Mouse (Mus musculus) lung, postnatal 0 days (tissue): Measurements from ENCODE around the gene Supt20. TPM values are rescaled to one million over a fixed set of nuclear protein-coding genes. Genes with fewer than 3 reads are reported as not detected.

Experiments used
- ATAC-seq: fragments of 200-750 bp; cut with Nextera tagmentation; 2 replicates; pipeline ENCODE4 v1.8.0; 2017; ENCODE audit warnings: moderate library complexity
- DNase-seq: peaks from one replicate; pipeline ENCODE4 v3.0.0-alpha.2; 2016; ENCODE audit warnings: low spot score
- H3K27ac ChIP-seq: fragments of 300-500 bp; sonication (generic); 2 replicates; pipeline ENCODE4 v1.5.1; 2014; ENCODE audit warnings: antibody characterized with exemption, mild to moderate bottlenecking, low read length, mixed read lengths
- H3K27me3 ChIP-seq: fragments of 300-500 bp; sonication (generic); replicated peaks from 2 replicates; pipeline ENCODE4 v1.6.1; 2014; ENCODE audit warnings: low read length, mixed read lengths; ENCODE audit not compliant: insufficient read depth
- H3K36me3 ChIP-seq: fragments of 300-500 bp; sonication (generic); 2 replicates; pipeline ENCODE4 v1.6.1; 2014; ENCODE audit warnings: low read length, mixed read lengths; ENCODE audit not compliant: insufficient read depth
- H3K4me1 ChIP-seq: fragments of 300-500 bp; sonication (generic); 2 replicates; pipeline ENCODE4 v1.6.1; 2014; ENCODE audit warnings: antibody characterized with exemption, low read depth, low read length, mixed read lengths; ENCODE audit not compliant: insufficient read depth
- H3K4me2 ChIP-seq: fragments of 300-500 bp; sonication (generic); replicated peaks from 2 replicates; pipeline ENCODE4 v1.6.1; 2014; ENCODE audit warnings: low read depth, mild to moderate bottlenecking, low read length, moderate library complexity, mixed read lengths
- H3K4me3 ChIP-seq: fragments of 300-500 bp; sonication (generic); 2 replicates; pipeline ENCODE4 v1.5.1; 2014; ENCODE audit warnings: low read depth, low read length
- H3K9ac ChIP-seq: fragments of 300-500 bp; sonication (generic); replicated peaks from 2 replicates; pipeline ENCODE4 v1.6.1; 2014; ENCODE audit warnings: low read depth, mild to moderate bottlenecking
- H3K9me3 ChIP-seq: fragments of 300-500 bp; sonication (generic); 2 replicates; pipeline ENCODE4 v1.6.1; 2016; ENCODE audit warnings: low read length, mixed read lengths
- CTCF ChIP-seq: IDR thresholded peaks from 2 replicates; pipeline ENCODE4 v1.5.1; 2016; ENCODE audit warnings: antibody characterized with exemption, mild to moderate bottlenecking
- EP300 ChIP-seq: IDR thresholded peaks from 2 replicates; pipeline ENCODE4 v1.6.1; 2016; ENCODE audit warnings: antibody characterized with exemption, mild to moderate bottlenecking, control low read depth
- WGBS: fragments of 180-500 bp; shearing (Covaris S2); extraction: QIAGEN DNeasy Blood & Tissue Kit; methylation state at CpG from one replicate; pipeline ENCODE4 v1.1.7; 2014; 5-methylcytosine and 5-hydroxymethylcytosine counted together
- polyA plus RNA-seq: library from polyadenylated mRNA; unstranded; fragments of >200 nt; fragmentation: Nextera tagmentation; extraction: Ambion mirVana; gene quantifications from 2 replicates; pipeline ENCODE4 v1.2.1, GENCODE M21; 2015

The Supt20 gene
- polyA plus RNA-seq, 1 experiment from 2014 or later, result 50.6 TPM

DNA sequence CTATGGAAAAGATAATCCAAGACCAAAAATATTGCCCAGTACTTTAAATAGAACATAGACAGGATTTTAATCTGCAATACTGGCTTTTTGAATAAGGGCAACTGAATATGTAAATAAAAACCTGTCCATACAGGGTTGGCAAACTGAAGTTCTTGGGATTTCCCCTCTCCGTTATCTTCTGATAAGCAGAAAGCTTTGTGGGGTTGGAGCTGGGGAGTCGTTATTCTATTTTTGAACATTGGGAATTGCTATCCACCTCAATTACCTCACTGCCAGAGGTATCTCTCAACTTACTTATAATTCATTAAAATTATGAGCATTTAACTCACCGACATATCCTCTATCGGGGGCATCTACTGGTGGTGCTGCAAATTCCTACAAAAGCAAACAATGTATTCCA lies 39.8 kb downstream of the Supt20 start:
- Histone ChIP-seq H3K27ac (no peak overlapping the region), H3K4me1 (peaks cover 4% of the 10 kb centered on the region), H3K36me3 (peaks cover 27% of the 10 kb centered on the region), H3K27me3 (no peaks in the 10 kb centered on the region), H3K4me3 (no peak overlapping the region), H3K4me2 (no peak overlapping the region), H3K9ac (no peak overlapping the region), H3K9me3 (no peaks in the 10 kb centered on the region)
- no peak for DNase-seq
- WGBS, result 81% methylated on average over 4 of the region's 4 CpGs
- TF ChIP-seq EP300, result no peak
- TF ChIP-seq CTCF, result no peak
- ATAC-seq, result no peak

DNA sequence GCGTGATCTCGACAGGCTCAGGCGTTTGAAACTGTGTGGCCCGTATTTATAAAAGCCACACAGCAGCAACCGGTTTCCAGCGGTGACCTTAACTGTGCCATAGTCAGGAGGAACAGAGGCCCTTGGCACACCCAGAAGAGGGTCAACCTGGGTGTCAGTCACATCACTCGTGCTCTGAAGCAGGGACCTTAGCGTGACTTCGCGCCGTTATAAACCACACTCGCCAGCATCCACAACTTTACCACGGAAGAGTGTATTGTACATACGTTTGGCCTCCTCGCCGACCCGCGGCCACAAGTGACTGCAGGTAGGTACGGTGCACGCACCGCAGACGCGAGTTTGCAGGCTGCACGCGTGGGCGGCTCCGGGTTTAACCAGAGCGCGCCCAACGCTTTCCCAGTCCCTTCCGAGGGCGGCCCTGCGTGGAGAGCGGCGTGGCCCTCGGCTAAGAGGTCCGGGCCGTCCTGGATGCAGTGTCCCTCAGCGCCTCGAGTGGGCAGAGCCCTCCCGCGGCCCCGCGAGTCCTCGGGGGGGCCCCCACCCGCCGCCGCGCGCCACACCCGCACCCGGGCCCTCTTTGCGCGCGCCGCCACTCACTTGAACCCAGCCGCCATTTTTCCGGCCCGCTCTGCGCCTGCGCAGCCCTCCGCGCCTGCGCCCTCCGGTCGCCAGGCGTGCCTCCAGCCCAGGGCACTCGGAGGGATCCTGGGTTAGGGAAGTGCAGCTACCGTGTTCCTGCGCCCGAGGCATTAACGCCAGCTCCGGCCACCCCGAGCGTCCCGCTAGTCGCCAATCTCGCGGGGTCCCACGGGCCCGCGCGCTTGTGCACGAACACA lies 42.0 kb downstream of the Supt20 start:
- Histone ChIP-seq H3K36me3 (peaks cover 5% of the 10 kb centered on the region; the same call in 1 of the 2 replicates), H3K27ac (peak overlapping the region; percentile 98), H3K9ac (peak overlapping the region; percentile 88), H3K4me1 (peaks cover 4% of the 10 kb centered on the region), H3K4me2 (peak overlapping the region; percentile 86), H3K9me3 (no peaks in the 10 kb centered on the region), H3K4me3 (peak overlapping the region; percentile 80), H3K27me3 (no peaks in the 10 kb centered on the region)
- DNase-seq (peak; percentile 91), ATAC-seq (peak; percentile 94)
- TF ChIP-seq EP300, result no peak
- TF ChIP-seq CTCF, result no peak; the same call in 1 of the 2 replicates
- WGBS, result 3% methylated on average over 60 of the region's 84 CpGs

DNA sequence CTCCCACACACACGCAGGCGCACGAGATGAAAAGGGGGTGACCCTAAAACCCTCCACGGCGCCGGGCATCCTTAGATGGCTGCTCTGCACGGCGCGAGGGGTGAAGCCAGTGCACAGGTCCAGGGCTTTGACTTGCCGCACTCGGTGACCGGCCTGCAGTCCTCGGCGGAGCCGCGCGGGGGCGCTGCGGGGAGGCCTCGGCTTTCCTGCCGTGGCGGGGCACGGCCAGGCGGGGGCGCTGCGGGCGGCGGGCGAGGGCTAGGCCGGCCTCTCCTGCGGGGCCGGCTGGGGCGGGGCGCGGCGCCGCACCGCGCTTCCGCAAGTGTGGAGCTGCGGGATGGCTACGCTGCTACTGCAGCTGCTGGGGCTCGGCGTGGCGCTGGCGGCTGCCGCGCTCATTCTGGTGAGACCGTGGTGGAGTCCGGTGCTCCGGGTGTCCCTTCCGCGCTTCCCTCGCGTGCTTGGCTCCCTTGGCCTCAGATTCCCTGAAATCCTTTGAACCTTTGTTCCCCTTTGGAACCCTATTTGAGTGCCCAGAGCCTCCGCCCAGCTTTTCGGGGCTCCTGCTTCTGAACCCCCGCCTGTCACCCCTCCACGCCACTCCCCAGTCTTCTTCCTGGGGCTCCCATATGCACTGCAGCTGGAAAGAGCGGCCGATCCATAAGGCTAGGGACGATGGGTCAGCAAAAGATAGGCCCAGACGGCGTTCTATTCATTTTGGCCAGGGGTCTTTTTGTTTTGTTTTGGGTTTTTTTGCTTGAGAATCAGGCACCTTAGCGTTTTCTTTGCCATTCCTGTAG lies 42.8 kb downstream of the Supt20 start, which contains the start of the genes Exosc8 and Alg5:
Gene Exosc8, minus strand, starts transcription at position 147 of the 800 bp plus-strand sequence.
Gene Alg5, plus strand, starts transcription at position 293 of the 800 bp plus-strand sequence.
- H3K36me3 ChIP-seq, result no peaks in the 10 kb centered on the region

DNA sequence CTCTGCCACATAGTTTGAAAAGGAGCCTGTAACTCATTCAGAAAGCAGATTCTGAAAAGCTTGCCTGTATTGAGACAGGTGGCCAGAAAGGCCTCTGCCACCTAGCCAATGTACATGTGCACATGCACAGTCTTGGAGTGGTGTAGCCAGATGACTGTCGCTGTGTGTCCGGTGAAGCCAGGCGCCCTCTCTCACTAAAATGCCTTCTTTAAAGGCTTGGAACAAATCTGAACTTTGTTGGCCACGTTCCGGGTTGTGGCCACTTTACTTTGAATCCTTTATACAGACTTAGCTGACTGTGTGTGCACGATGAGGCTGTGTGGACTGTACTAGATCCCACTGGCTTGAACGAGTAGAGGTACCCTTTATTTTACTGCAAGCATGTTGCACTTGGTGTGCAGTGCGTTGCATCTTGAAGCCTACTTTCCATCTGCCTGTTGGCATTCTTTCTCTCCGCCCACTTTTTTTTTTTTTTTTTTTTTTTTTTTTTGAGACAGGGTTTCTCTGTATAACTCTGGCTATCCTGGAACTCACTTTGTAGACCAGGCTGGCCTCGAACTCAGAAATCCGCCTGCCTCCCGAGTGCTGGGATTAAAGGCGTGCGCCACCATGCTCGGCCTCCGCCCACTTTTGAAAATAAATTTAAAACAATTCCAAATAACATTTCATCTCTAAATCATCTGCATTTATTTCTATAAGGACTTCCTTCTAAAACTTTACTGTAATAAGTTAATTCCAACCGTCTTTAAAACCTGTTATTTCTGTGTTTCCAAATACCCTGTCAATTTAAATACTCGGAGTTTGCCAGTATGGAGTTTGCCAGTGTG lies 43.7 kb downstream of the Supt20 start:
- 45% methylated on average over 18 of the region's 18 CpGs for WGBS
- no peak for TF ChIP-seq EP300
- TF ChIP-seq CTCF, result no peak
- H3K27me3 ChIP-seq, result no peaks in the 10 kb centered on the region
- peak overlapping the region; percentile 86 for H3K4me2 ChIP-seq
- H3K4me3 ChIP-seq, result peak overlapping the region; percentile 80
- DNase-seq (no peak), ATAC-seq (no peak)
- H3K36me3 ChIP-seq, result peaks cover 4% of the 10 kb centered on the region; the same call in 1 of the 2 replicates
- H3K4me1 ChIP-seq, result peaks cover 4% of the 10 kb centered on the region
- H3K9me3 ChIP-seq, result no peaks in the 10 kb centered on the region
- peak overlapping the region; percentile 98; the same call in 1 of the 2 replicates for H3K27ac ChIP-seq
- peak overlapping the region; percentile 88 for H3K9ac ChIP-seq

More for the DNA sequence above, 42.8 kb downstream of the Supt20 start, which contains the start of the genes Exosc8 and Alg5:
- no peaks in the 10 kb centered on the region for H3K27me3 ChIP-seq
- 1% methylated on average over 52 of the region's 65 CpGs for WGBS
- peak; percentile 87 for TF ChIP-seq CTCF
- no peak for TF ChIP-seq EP300
- H3K4me1 ChIP-seq, result peaks cover 4% of the 10 kb centered on the region
- H3K9ac ChIP-seq, result peak within 1 kb of the TSS; percentile 88
- DNase-seq, result peak; percentile 78
- peak within 1 kb of the TSS; percentile 86 for H3K4me2 ChIP-seq
- H3K9me3 ChIP-seq, result no peaks in the 10 kb centered on the region
- peak; percentile 88 for ATAC-seq
- peak within 1 kb of the TSS; percentile 98 for H3K27ac ChIP-seq
- H3K4me3 ChIP-seq, result peak within 1 kb of the TSS; percentile 80

DNA sequence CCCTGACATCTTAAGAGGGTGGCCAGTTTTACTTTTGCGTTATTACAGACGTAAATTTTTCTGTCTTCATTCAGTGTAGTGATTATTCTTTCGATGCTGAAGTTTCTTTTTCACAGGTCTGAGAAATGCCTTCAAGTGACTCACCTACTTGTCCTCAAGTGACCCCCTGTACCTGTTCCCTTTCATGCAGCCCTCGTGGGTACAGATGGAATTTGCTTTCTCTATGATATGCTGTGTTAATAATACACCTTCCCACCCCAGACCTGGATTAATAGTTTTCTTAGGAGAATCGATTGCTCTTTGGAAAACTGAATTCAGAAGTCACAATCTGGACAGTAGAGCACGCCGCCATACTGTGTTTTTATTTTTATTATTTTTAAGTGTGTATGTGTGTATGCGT lies 44.7 kb downstream of the Supt20 start:
- 84% methylated on average over 8 of the region's 8 CpGs for WGBS
- Histone ChIP-seq H3K27me3 (no peaks in the 10 kb centered on the region), H3K36me3 (peaks cover 14% of the 10 kb centered on the region; the same call in 1 of the 2 replicates), H3K4me2 (no peak overlapping the region), H3K4me3 (no peak overlapping the region), H3K9ac (no peak overlapping the region), H3K9me3 (no peaks in the 10 kb centered on the region), H3K4me1 (peaks cover 4% of the 10 kb centered on the region), H3K27ac (no peak overlapping the region)
- DNase-seq (peak; percentile 42), ATAC-seq (no peak)
- TF ChIP-seq EP300 (peak; percentile 52; the same call in 1 of the 2 replicates), CTCF (no peak)
